Mouse (Mus musculus): ENCODE results near the gene Jarid2.

The Jarid2 gene

GRCm38 (mm10) chr13:44915945-44916344 is 186.7 kb downstream of the Jarid2 start:
- DNase-seq (ENCODE audit: low read depth, low spot score) = peak; percentile 66

- no peak for DNase-seq (ENCODE audit: low read depth, low spot score)
Observed at GRCm38 (mm10) chr13:44917202-44917601, 187.9 kb downstream of the Jarid2 start.

- DNase-seq (ENCODE audit: low read depth, low spot score) = no peak
Observed at GRCm38 (mm10) chr13:44918269-44918668, 189.0 kb downstream of the Jarid2 start.

GRCm38 (mm10) chr13:44921095-44921494 is 191.8 kb downstream of the Jarid2 start:
- no peak for DNase-seq (ENCODE audit: low read depth, low spot score)

GRCm38 (mm10) chr13:44921721-44922120 is 192.4 kb downstream of the Jarid2 start:
- DNase-seq (ENCODE audit: low read depth, low spot score) = no peak

GRCm38 (mm10) chr13:44924042-44924441 is 194.8 kb downstream of the Jarid2 start:
- DNase-seq (ENCODE audit: low read depth, low spot score) = no peak

GRCm38 (mm10) chr13:44925173-44925572 is 195.9 kb downstream of the Jarid2 start:
- DNase-seq (ENCODE audit: low read depth, low spot score) = no peak

- DNase-seq (ENCODE audit: low read depth, low spot score) = no peak
Observed at GRCm38 (mm10) chr13:44926311-44926710, 197.0 kb downstream of the Jarid2 start.

GRCm38 (mm10) chr13:44932307-44933264 is 203.3 kb downstream of the Jarid2 start:
- DNase-seq (ENCODE audit: low read depth, low spot score) = peak; percentile 37

GRCm38 (mm10) chr13:44933575-44933974 is 204.3 kb downstream of the Jarid2 start:
- DNase-seq (ENCODE audit: low read depth, low spot score) = no peak

GRCm38 (mm10) chr13:44937681-44938080 is 208.4 kb downstream of the Jarid2 start:
- DNase-seq (ENCODE audit: low read depth, low spot score) = no peak

GRCm38 (mm10) chr13:44939326-44940035 is 210.2 kb downstream of the Jarid2 start:
- DNase-seq (ENCODE audit: low read depth, low spot score) = peak; percentile 93

GRCm38 (mm10) chr13:44943618-44944017 is 214.3 kb downstream of the Jarid2 start:
- DNase-seq (ENCODE audit: low read depth, low spot score) = no peak

- no peak for DNase-seq (ENCODE audit: low read depth, low spot score)
Observed at GRCm38 (mm10) chr13:44946880-44947635, 217.8 kb downstream of the Jarid2 start.

- DNase-seq (ENCODE audit: low read depth, low spot score) = no peak
Observed at GRCm38 (mm10) chr13:44948320-44949250, 219.3 kb downstream of the Jarid2 start.

- peak; percentile 65 for DNase-seq (ENCODE audit: low read depth, low spot score)
Observed at GRCm38 (mm10) chr13:44952393-44953086, 223.3 kb downstream of the Jarid2 start.

- DNase-seq (ENCODE audit: low read depth, low spot score) = no peak
Observed at GRCm38 (mm10) chr13:44953546-44954231, 224.4 kb downstream of the Jarid2 start.

- DNase-seq (ENCODE audit: low read depth, low spot score) = no peak
Observed at GRCm38 (mm10) chr13:44954232-44954568, 224.9 kb downstream of the Jarid2 start.

- no peak for DNase-seq (ENCODE audit: low read depth, low spot score)
Observed at GRCm38 (mm10) chr13:44955781-44956180, 226.5 kb downstream of the Jarid2 start.

GRCm38 (mm10) chr13:44957049-44957448 is 227.8 kb downstream of the Jarid2 start:
- DNase-seq (ENCODE audit: low read depth, low spot score) = no peak
